Mouse (Mus musculus) lung, postnatal 36 days (tissue): ENCODE measurements around the gene Trappc1.
A peak's percentile ranks its signal among the peaks of the same experiment; 100 is the strongest.
"Not testable (repeated sequence)": the region's sequence is repeated elsewhere in the genome, so short reads cannot be mapped to it uniquely, and the experiment has no call there.

Experiments
- DNase-seq: peaks from one replicate; pipeline ENCODE4 v3.0.0; 2022; ENCODE audit warnings: mixed read lengths

The Trappc1 gene

GRCm38 (mm10) chr11:69323667-69324111 is at the start of gene Trappc1, which contains the start of gene Cntrob:
Trappc1 (plus strand) TSS chr11:69323980.
Cntrob (minus strand) TSS chr11:69323775.
- DNase-seq = peak; percentile 99

- no peak for DNase-seq
These were observed 48.1 kb upstream of the Trappc1 start for GRCm38 (mm10) chr11:69275650-69276049.

- no peak for DNase-seq
These were observed 47.7 kb upstream of the Trappc1 start for GRCm38 (mm10) chr11:69276081-69276480.

GRCm38 (mm10) chr11:69277267-69277666 is 46.5 kb upstream of the Trappc1 start:
- no peak for DNase-seq

GRCm38 (mm10) chr11:69291111-69291510 is 32.7 kb upstream of the Trappc1 start:
- DNase-seq = no peak

GRCm38 (mm10) chr11:69295286-69295685 is 28.5 kb upstream of the Trappc1 start:
- DNase-seq = no peak

- DNase-seq = no peak
These were observed 26.0 kb upstream of the Trappc1 start for GRCm38 (mm10) chr11:69297799-69298198.

GRCm38 (mm10) chr11:69298231-69298630 is 25.5 kb upstream of the Trappc1 start:
- no peak for DNase-seq

- no peak for DNase-seq
These were observed 21.0 kb upstream of the Trappc1 start for GRCm38 (mm10) chr11:69302817-69303216.

GRCm38 (mm10) chr11:69305291-69305690 is 18.5 kb upstream of the Trappc1 start:
- no peak for DNase-seq

GRCm38 (mm10) chr11:69306039-69306438 is 17.7 kb upstream of the Trappc1 start:
- DNase-seq = no peak

- DNase-seq = no peak
These were observed 12.5 kb upstream of the Trappc1 start for GRCm38 (mm10) chr11:69311266-69311665.

GRCm38 (mm10) chr11:69316361-69316760 is 7.4 kb upstream of the Trappc1 start:
- DNase-seq = no peak

GRCm38 (mm10) chr11:69318000-69318399 is 5.8 kb upstream of the Trappc1 start:
- DNase-seq = not testable (repeated sequence)

GRCm38 (mm10) chr11:69321580-69321979 is 2.2 kb upstream of the Trappc1 start:
- no peak for DNase-seq

GRCm38 (mm10) chr11:69322010-69322409 is 1.8 kb upstream of the Trappc1 start:
- DNase-seq = no peak

GRCm38 (mm10) chr11:69322693-69323471 is 898 bp upstream of the Trappc1 start:
- DNase-seq = no peak

- DNase-seq = no peak
These were observed 969 bp downstream of the Trappc1 start for GRCm38 (mm10) chr11:69324749-69325148.

- DNase-seq = peak; percentile 97
These were observed 2.0 kb downstream of the Trappc1 start, which contains the start of gene Kcnab3 for GRCm38 (mm10) chr11:69325628-69326407. Kcnab3 (plus strand) TSS chr11:69326258.

GRCm38 (mm10) chr11:69326408-69327156 is 2.8 kb downstream of the Trappc1 start:
- no peak for DNase-seq

GRCm38 (mm10) chr11:69327157-69327442 is 3.3 kb downstream of the Trappc1 start:
- DNase-seq = no peak

- no peak for DNase-seq
These were observed 3.9 kb downstream of the Trappc1 start for GRCm38 (mm10) chr11:69327648-69328047.

- no peak for DNase-seq
These were observed 4.7 kb downstream of the Trappc1 start for GRCm38 (mm10) chr11:69328517-69328916.
